Mouse (Mus musculus) cortical plate, adult 2 months (tissue): ENCODE measurements around the gene Tbc1d7.

Experiments used
- CTCF ChIP-seq: fragments of 200-500 bp; IDR thresholded peaks from 2 replicates; pipeline ENCODE4 v1.5.1; 2011; ENCODE audit warnings: mild to moderate bottlenecking, control low read depth, low read length; ENCODE audit not compliant: insufficient read depth; ENCODE audit errors: extremely low read depth
- POLR2A ChIP-seq: fragments of 200-500 bp; IDR thresholded peaks from 2 replicates; pipeline ENCODE4 v1.6.1; 2011; ENCODE audit warnings: mild to moderate bottlenecking, low read length, control low read depth; ENCODE audit not compliant: insufficient read depth; ENCODE audit errors: extremely low read depth

DNA sequence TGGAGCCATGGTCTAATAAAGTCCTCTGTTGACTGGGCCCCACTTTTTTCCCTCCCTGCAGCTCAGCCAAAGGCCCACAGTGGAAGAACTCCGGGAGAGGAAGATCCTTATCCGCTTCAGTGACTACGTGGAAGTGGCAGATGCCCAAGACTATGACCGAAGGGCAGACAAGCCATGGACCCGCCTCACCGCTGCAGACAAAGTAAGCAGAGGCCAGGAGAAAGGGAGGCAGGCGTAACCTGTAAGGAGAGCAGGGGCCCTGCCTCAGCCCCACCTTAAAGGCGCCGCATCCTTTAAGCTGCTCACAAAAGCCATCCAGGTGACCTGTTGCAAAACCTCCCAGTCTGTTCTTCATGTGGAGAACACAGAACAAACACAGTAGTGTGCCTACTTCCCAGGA is 38.4 kb downstream of the Tbc1d7 start:
- TF ChIP-seq CTCF (no peak), POLR2A (no peak)
